ENCODE assay signal across 13 mouse cellular contexts in genomic region chr3:138877741-138878140, GRCm38 (mm10).
DNase-seq lines count a peak whose midpoint lies in the region; ATAC-seq and TF ChIP-seq lines count a peak whose summit lies in the region.
"Had no signal": no experiment of that assay in that cellular context is flagged by ENCODE, and none has a peak within 500 bp of the region (broad histone marks: within the 10 kb centered on the region; RNA-seq: fewer than 3 reads in every experiment).

No protein-coding gene starts in this region.

- no peak overlapping the region for H3K9ac ChIP-seq in hindbrain, embryonic 14.5 days
- H3K9ac ChIP-seq in hindbrain, embryonic 16.5 days (ENCODE audit: low read depth, low read length) = no peak overlapping the region
- H3K9ac ChIP-seq in lung, postnatal 0 days (replicated peaks; ENCODE audit: low read depth) = no peak overlapping the region
- H3K9ac ChIP-seq in intestine, embryonic 16.5 days (ENCODE audit: low read depth, low read length) = no peak overlapping the region
- H3K9ac ChIP-seq: embryonic facial prominence, embryonic 12.5 days; kidney, embryonic 15.5 days; midbrain, embryonic 13.5 days had no signal

- no peaks in the 10 kb centered on the region; the same call in none of the 2 replicates for H3K36me3 ChIP-seq in hindbrain, embryonic 14.5 days (replicated peaks; ENCODE audit: control insufficient read depth, insufficient read depth)
- H3K36me3 ChIP-seq in hindbrain, embryonic 16.5 days (ENCODE audit: control insufficient read depth, insufficient read depth, low read length) = peaks cover 4% of the 10 kb centered on the region; the same call in 1 of the 2 replicates
- H3K36me3 ChIP-seq in lung, postnatal 0 days (ENCODE audit: insufficient read depth, low read length) = no peaks in the 10 kb centered on the region
- H3K36me3 ChIP-seq in intestine, embryonic 16.5 days (ENCODE audit: control insufficient read depth, insufficient read depth, low read length) = no peaks in the 10 kb centered on the region
- H3K36me3 ChIP-seq: kidney, embryonic 15.5 days had no signal

- H3K27ac ChIP-seq in hindbrain, embryonic 14.5 days = 0 out of 2 replicates have a peak overlapping the region, but pooled peaks have one; percentile 54
- no peak overlapping the region for H3K27ac ChIP-seq in hindbrain, embryonic 16.5 days (ENCODE audit: low read depth, low read length)
- H3K27ac ChIP-seq in lung, postnatal 0 days (ENCODE audit: low read length) = peak overlapping the region; percentile 72
- no peak overlapping the region for H3K27ac ChIP-seq in intestine, embryonic 16.5 days (ENCODE audit: low read length)
- H3K27ac ChIP-seq: kidney, embryonic 15.5 days; midbrain, embryonic 13.5 days had no signal

- H3K4me3 ChIP-seq in hindbrain, embryonic 14.5 days (replicated peaks; ENCODE audit: low read length) = no peak overlapping the region
- H3K4me3 ChIP-seq in hindbrain, embryonic 16.5 days (ENCODE audit: low read length) = no peak overlapping the region
- no peak overlapping the region for H3K4me3 ChIP-seq in lung, postnatal 0 days (ENCODE audit: low read depth, low read length)
- no peak overlapping the region for H3K4me3 ChIP-seq in intestine, embryonic 16.5 days (ENCODE audit: low read length)
- H3K4me3 ChIP-seq: embryonic facial prominence, embryonic 12.5 days; kidney, embryonic 15.5 days; midbrain, embryonic 13.5 days had no signal

- peaks cover 15% of the 10 kb centered on the region for H3K4me1 ChIP-seq in hindbrain, embryonic 14.5 days (replicated peaks; ENCODE audit: control insufficient read depth, insufficient read depth, low read length)
- peaks cover 13% of the 10 kb centered on the region for H3K4me1 ChIP-seq in hindbrain, embryonic 16.5 days (ENCODE audit: control insufficient read depth, insufficient read depth, low read depth, low read length)
- no peaks in the 10 kb centered on the region for H3K4me1 ChIP-seq in lung, postnatal 0 days (ENCODE audit: insufficient read depth, low read depth, low read length)
- no peaks in the 10 kb centered on the region for H3K4me1 ChIP-seq in intestine, embryonic 16.5 days (ENCODE audit: control insufficient read depth, insufficient read depth, low read length)

- no peak for DNase-seq in hindbrain, embryonic 14.5 days (ENCODE audit: low spot score)
- no peak for DNase-seq in lung, postnatal 0 days (ENCODE audit: low spot score)
- DNase-seq in lung, postnatal 4 days = no peak
- peak; percentile 40 for DNase-seq in thymus, postnatal 4 days
- DNase-seq: gastrocnemius, postnatal 14 days; lung, adult 2 months had no signal

- H3K9me3 ChIP-seq in hindbrain, embryonic 14.5 days (ENCODE audit: control insufficient read depth, low read length) = no peaks in the 10 kb centered on the region
- H3K9me3 ChIP-seq in hindbrain, embryonic 16.5 days (ENCODE audit: control insufficient read depth, low read length) = no peaks in the 10 kb centered on the region
- no peaks in the 10 kb centered on the region for H3K9me3 ChIP-seq in lung, postnatal 0 days (ENCODE audit: low read length)
- H3K9me3 ChIP-seq in intestine, embryonic 16.5 days (ENCODE audit: control insufficient read depth, low read length) = no peaks in the 10 kb centered on the region
- H3K9me3 ChIP-seq: embryonic facial prominence, embryonic 12.5 days; kidney, embryonic 15.5 days; midbrain, embryonic 13.5 days had no signal

- H3K27me3 ChIP-seq in hindbrain, embryonic 14.5 days (ENCODE audit: control insufficient read depth, insufficient read depth, low read length) = no peaks in the 10 kb centered on the region
- no peaks in the 10 kb centered on the region for H3K27me3 ChIP-seq in hindbrain, embryonic 16.5 days (replicated peaks; ENCODE audit: control insufficient read depth, insufficient read depth, low read length)
- no peaks in the 10 kb centered on the region for H3K27me3 ChIP-seq in lung, postnatal 0 days (replicated peaks; ENCODE audit: insufficient read depth, low read length)
- H3K27me3 ChIP-seq in intestine, embryonic 16.5 days (replicated peaks; ENCODE audit: control insufficient read depth, insufficient read depth, low read length) = no peaks in the 10 kb centered on the region
- H3K27me3 ChIP-seq: embryonic facial prominence, embryonic 12.5 days; kidney, embryonic 15.5 days; midbrain, embryonic 13.5 days had no signal

- whole genome bisulfite sequencing in hindbrain, embryonic 14.5 days = 79% methylated on average over 4 of the region's 4 CpGs
- WGBS in hindbrain, embryonic 16.5 days = 80% methylated on average over 4 of the region's 4 CpGs
- whole genome bisulfite sequencing in lung, postnatal 0 days = 46% methylated on average over 4 of the region's 4 CpGs
- WGBS in intestine, embryonic 16.5 days = 66% methylated on average over 4 of the region's 4 CpGs

- no peak overlapping the region for H3K4me2 ChIP-seq in hindbrain, embryonic 14.5 days (replicated peaks)
- no peak overlapping the region for H3K4me2 ChIP-seq in hindbrain, embryonic 16.5 days (ENCODE audit: low read length)
- H3K4me2 ChIP-seq in lung, postnatal 0 days (replicated peaks; ENCODE audit: low read depth, low read length) = no peak overlapping the region
- H3K4me2 ChIP-seq in intestine, embryonic 16.5 days (ENCODE audit: low read depth, low read length) = no peak overlapping the region
- H3K4me2 ChIP-seq: embryonic facial prominence, embryonic 12.5 days; kidney, embryonic 15.5 days; midbrain, embryonic 13.5 days had no signal

- no peak for TF ChIP-seq EP300 in lung, postnatal 0 days (IDR thresholded peaks at IDR 0.05)

- no peak for TF ChIP-seq CTCF in lung, postnatal 0 days (IDR thresholded peaks at IDR 0.05)

- no peak for ATAC-seq in hindbrain, embryonic 14.5 days (ENCODE audit: low FRiP score)
- ATAC-seq in hindbrain, embryonic 16.5 days = no peak
- ATAC-seq in lung, postnatal 0 days = no peak
- ATAC-seq in intestine, embryonic 16.5 days = 0 out of 2 replicates have a peak, but pooled peaks have one; percentile 21
- ATAC-seq in megakaryocyte progenitor cell, adult 5-6 weeks (replicated peaks; ENCODE audit: poor library complexity) = no peak
- ATAC-seq: forebrain, embryonic 14.5 days; midbrain, embryonic 13.5 days had no signal

Comparison
In these comparisons a context has a peak if more than half of its experiments do, and no peak if none do; other contexts are left out.
1. H3K27ac ChIP-seq: peak in hindbrain, embryonic 14.5 days (single experiment) and lung, postnatal 0 days (single experiment); none in hindbrain, embryonic 16.5 days (single experiment) and intestine, embryonic 16.5 days (single experiment).